Mouse (Mus musculus) 416B (cell line): ENCODE results near the gene Osbpl10.

Source experiments
- DNase-seq: peaks from one replicate; pipeline ENCODE4 v3.0.0; 2011; ENCODE audit warnings: low read depth

The Osbpl10 gene

GRCm38 (mm10) chr9:115278641-115279040 is 300.3 kb downstream of the Osbpl10 start:
- DNase-seq: no peak
